Mouse (Mus musculus) limb, embryonic 10.5 days (tissue): ENCODE measurements around the gene Fgfr2. TPM values are rescaled to one million over a fixed set of nuclear protein-coding genes. Genes with fewer than 3 reads are reported as not detected.

ENCODE experiments used
- DNase-seq: peaks from one replicate; pipeline ENCODE4 v3.0.0-alpha.2; 2017; ENCODE audit warnings: low spot score
- H3K27ac ChIP-seq: fragments of 300-500 bp; sonication (generic); 2 replicates; pipeline ENCODE4 v1.5.1; 2016; ENCODE audit warnings: mild to moderate bottlenecking
- H3K27me3 ChIP-seq: fragments of 300-500 bp; sonication (generic); 2 replicates; pipeline ENCODE4 v1.6.1; 2016; ENCODE audit warnings: low read depth, mild to moderate bottlenecking; ENCODE audit not compliant: poor library complexity, severe bottlenecking
- H3K36me3 ChIP-seq: fragments of 300-500 bp; sonication (generic); 2 replicates; pipeline ENCODE4 v1.6.1; 2016; ENCODE audit warnings: mild to moderate bottlenecking, moderate library complexity
- H3K4me1 ChIP-seq: fragments of 300-500 bp; sonication (generic); 2 replicates; pipeline ENCODE4 v1.6.1; 2016
- H3K4me3 ChIP-seq: fragments of 300-500 bp; sonication (generic); 2 replicates; pipeline ENCODE4 v1.5.1; 2016; ENCODE audit warnings: mild to moderate bottlenecking, moderate library complexity
- H3K9me3 ChIP-seq: fragments of 300-500 bp; sonication (generic); replicated peaks from 2 replicates; pipeline ENCODE4 v1.6.1; 2016; ENCODE audit warnings: mild to moderate bottlenecking
- WGBS: fragments of 180-500 bp; shearing (Covaris S2); methylation state at CpG from one replicate; pipeline ENCODE4 v1.1.7; 2016; 5-methylcytosine and 5-hydroxymethylcytosine counted together
- polyA plus RNA-seq: library from polyadenylated mRNA; unstranded; fragments of >200 nt; fragmentation: Nextera tagmentation; extraction: Ambion mirVana; gene quantifications from 2 replicates; pipeline ENCODE4 v1.2.1, GENCODE M21; 2016

Fgfr2 gene
- polyA plus RNA-seq, 1 experiment from 2014 or later, result 64.4 TPM

GRCm38 (mm10) chr7:133094161-133094560 is 29.0 kb downstream of the Fgfr2 start:
- no peak overlapping the region for H3K4me3 ChIP-seq
- no peak for DNase-seq

GRCm38 (mm10) chr7:133093731-133094130 is 29.4 kb downstream of the Fgfr2 start:
- no peaks in the 10 kb centered on the region for H3K27me3 ChIP-seq
- no peak for DNase-seq
- WGBS, result 84% methylated on average over 5 of the region's 5 CpGs
- H3K9me3 ChIP-seq, result no peaks in the 10 kb centered on the region
- peaks cover 44% of the 10 kb centered on the region for H3K36me3 ChIP-seq
- peaks cover 50% of the 10 kb centered on the region for H3K4me1 ChIP-seq
- no peak overlapping the region for H3K27ac ChIP-seq
- H3K4me3 ChIP-seq, result no peak overlapping the region

More at GRCm38 (mm10) chr7:133094161-133094560, 29.0 kb downstream of the Fgfr2 start:
- Histone ChIP-seq H3K27ac (no peak overlapping the region), H3K36me3 (peaks cover 45% of the 10 kb centered on the region), H3K27me3 (no peaks in the 10 kb centered on the region), H3K9me3 (no peaks in the 10 kb centered on the region), H3K4me1 (peaks cover 45% of the 10 kb centered on the region)
- 45% methylated on average over 3 of the region's 3 CpGs for WGBS

- 90% methylated on average over 4 of the region's 4 CpGs for WGBS
Measured at GRCm38 (mm10) chr7:133090641-133091040, 32.5 kb downstream of the Fgfr2 start.

GRCm38 (mm10) chr7:133089621-133090260 is 33.4 kb downstream of the Fgfr2 start:
- no peaks in the 10 kb centered on the region for H3K9me3 ChIP-seq
- no peak overlapping the region for H3K27ac ChIP-seq
- H3K4me3 ChIP-seq, result no peak overlapping the region
- peaks cover 34% of the 10 kb centered on the region for H3K36me3 ChIP-seq
- H3K27me3 ChIP-seq, result no peaks in the 10 kb centered on the region
- DNase-seq, result no peak
- peaks cover 36% of the 10 kb centered on the region for H3K4me1 ChIP-seq
- 93% methylated on average over 11 of the region's 11 CpGs for WGBS

More at GRCm38 (mm10) chr7:133090641-133091040, 32.5 kb downstream of the Fgfr2 start:
- peaks cover 33% of the 10 kb centered on the region for H3K36me3 ChIP-seq
- no peaks in the 10 kb centered on the region for H3K9me3 ChIP-seq
- no peak overlapping the region for H3K4me3 ChIP-seq
- H3K4me1 ChIP-seq, result peaks cover 42% of the 10 kb centered on the region
- H3K27ac ChIP-seq, result no peak overlapping the region
- no peaks in the 10 kb centered on the region for H3K27me3 ChIP-seq
- no peak for DNase-seq

GRCm38 (mm10) chr7:133088830-133089261 is 34.3 kb downstream of the Fgfr2 start:
- Histone ChIP-seq H3K4me3 (no peak overlapping the region), H3K27me3 (no peaks in the 10 kb centered on the region), H3K4me1 (peaks cover 27% of the 10 kb centered on the region), H3K9me3 (no peaks in the 10 kb centered on the region), H3K27ac (0 out of 2 replicates have a peak overlapping the region, but pooled peaks have one; percentile 25), H3K36me3 (peaks cover 42% of the 10 kb centered on the region)
- no peak for DNase-seq
- WGBS, result 74% methylated on average over 11 of the region's 11 CpGs

GRCm38 (mm10) chr7:133088411-133088810 is 34.7 kb downstream of the Fgfr2 start:
- no peak for DNase-seq
- Histone ChIP-seq H3K36me3 (peaks cover 44% of the 10 kb centered on the region), H3K9me3 (no peaks in the 10 kb centered on the region), H3K4me1 (peaks cover 22% of the 10 kb centered on the region), H3K27ac (no peak overlapping the region), H3K4me3 (no peak overlapping the region), H3K27me3 (no peaks in the 10 kb centered on the region)
- 85% methylated on average over 4 of the region's 4 CpGs for WGBS

- H3K36me3 ChIP-seq, result peaks cover 42% of the 10 kb centered on the region
- H3K4me1 ChIP-seq, result peaks cover 16% of the 10 kb centered on the region
- H3K27me3 ChIP-seq, result no peaks in the 10 kb centered on the region
- H3K4me3 ChIP-seq, result no peak overlapping the region
- no peak overlapping the region for H3K27ac ChIP-seq
- no peak for DNase-seq
- 95% methylated on average over 3 of the region's 3 CpGs for WGBS
- no peaks in the 10 kb centered on the region for H3K9me3 ChIP-seq
Measured at GRCm38 (mm10) chr7:133085408-133085807, 37.7 kb downstream of the Fgfr2 start.

- H3K27ac ChIP-seq, result no peak overlapping the region
- WGBS, result 91% methylated on average over 13 of the region's 13 CpGs
- no peaks in the 10 kb centered on the region for H3K9me3 ChIP-seq
- H3K27me3 ChIP-seq, result no peaks in the 10 kb centered on the region
- no peak for DNase-seq
- no peak overlapping the region for H3K4me3 ChIP-seq
- H3K4me1 ChIP-seq, result peaks cover 12% of the 10 kb centered on the region
- H3K36me3 ChIP-seq, result peaks cover 55% of the 10 kb centered on the region
Measured at GRCm38 (mm10) chr7:133083936-133084614, 39.1 kb downstream of the Fgfr2 start.

GRCm38 (mm10) chr7:133078929-133079328 is 44.2 kb downstream of the Fgfr2 start:
- H3K4me3 ChIP-seq, result no peak overlapping the region
- H3K36me3 ChIP-seq, result peaks cover 80% of the 10 kb centered on the region
- WGBS, result 73% methylated on average over 1 of the region's 1 CpGs
- H3K27me3 ChIP-seq, result no peaks in the 10 kb centered on the region
- no peak for DNase-seq
- no peaks in the 10 kb centered on the region for H3K9me3 ChIP-seq
- peaks cover 9% of the 10 kb centered on the region for H3K4me1 ChIP-seq
- H3K27ac ChIP-seq, result no peak overlapping the region

- WGBS, result 83% methylated on average over 10 of the region's 10 CpGs
- H3K27ac ChIP-seq, result no peak overlapping the region
- DNase-seq, result no peak
- no peaks in the 10 kb centered on the region for H3K27me3 ChIP-seq
- H3K4me3 ChIP-seq, result no peak overlapping the region
- peaks cover 93% of the 10 kb centered on the region for H3K36me3 ChIP-seq
- no peaks in the 10 kb centered on the region for H3K9me3 ChIP-seq
- H3K4me1 ChIP-seq, result 0 out of 2 replicates have a peak, but pooled peaks cover 3% of the 10 kb centered on the region
Measured at GRCm38 (mm10) chr7:133074462-133075133, 48.6 kb downstream of the Fgfr2 start.

- no peaks in the 10 kb centered on the region for H3K27me3 ChIP-seq
- no peaks in the 10 kb centered on the region for H3K9me3 ChIP-seq
- H3K27ac ChIP-seq, result no peak overlapping the region
- 91% methylated on average over 9 of the region's 9 CpGs for WGBS
- peaks cover 6% of the 10 kb centered on the region; the same call in 1 of the 2 replicates for H3K4me1 ChIP-seq
- no peak for DNase-seq
- peaks cover 92% of the 10 kb centered on the region for H3K36me3 ChIP-seq
- H3K4me3 ChIP-seq, result no peak overlapping the region
Measured at GRCm38 (mm10) chr7:133073147-133073651, 50.0 kb downstream of the Fgfr2 start.

- WGBS, result 93% methylated on average over 4 of the region's 4 CpGs
- no peak overlapping the region for H3K4me3 ChIP-seq
- no peaks in the 10 kb centered on the region for H3K9me3 ChIP-seq
- H3K4me1 ChIP-seq, result peaks cover 12% of the 10 kb centered on the region
- DNase-seq, result no peak
- H3K36me3 ChIP-seq, result peaks cover 90% of the 10 kb centered on the region
- no peaks in the 10 kb centered on the region for H3K27me3 ChIP-seq
- no peak overlapping the region for H3K27ac ChIP-seq
Measured at GRCm38 (mm10) chr7:133072535-133072934, 50.6 kb downstream of the Fgfr2 start.
